Mouse (Mus musculus) myocyte (in vitro differentiated cells): ENCODE results near the gene Cramp1l. TPM values are rescaled to one million over a fixed set of nuclear protein-coding genes. Genes with fewer than 3 reads are reported as not detected.

Experiments used
- H3K27me3 ChIP-seq: one replicate; pipeline ENCODE4 v1.6.1; 2011; ENCODE audit not compliant: control insufficient read depth, insufficient read depth, insufficient read length
- H3K36me3 ChIP-seq: one replicate; pipeline ENCODE4 v1.6.1; 2011; ENCODE audit not compliant: control insufficient read depth, insufficient read depth
- H3K4me2 ChIP-seq: one replicate; pipeline ENCODE4 v1.6.1; 2011; ENCODE audit warnings: low read depth, control low read depth
- H3K4me3 ChIP-seq: one replicate; pipeline ENCODE4 v1.5.1; 2011; ENCODE audit warnings: mild to moderate bottlenecking, control low read depth, moderate library complexity
- H3K79me2 ChIP-seq: one replicate; pipeline ENCODE4 v1.6.1; 2011; ENCODE audit not compliant: control insufficient read depth, insufficient read depth
- H3ac ChIP-seq: one replicate; pipeline ENCODE4 v1.6.1; 2011; ENCODE audit not compliant: control insufficient read depth, insufficient read length
- CEBPB ChIP-seq: IDR thresholded peaks from 2 replicates; pipeline ENCODE4 v1.6.1; 2011; ENCODE audit warnings: mild to moderate bottlenecking, moderate library complexity; ENCODE audit not compliant: poor library complexity, insufficient read depth, severe bottlenecking
- E2F4 ChIP-seq: IDR thresholded peaks from one replicate; pipeline ENCODE4 v1.6.1; 2011; ENCODE audit warnings: mild to moderate bottlenecking, control low read depth, moderate library complexity; ENCODE audit not compliant: insufficient read depth
- MAX ChIP-seq: IDR thresholded peaks from one replicate; pipeline ENCODE4 v1.6.1; 2011; ENCODE audit warnings: low read depth, mild to moderate bottlenecking, control low read depth
- MYOD1 ChIP-seq, 3 experiments: IDR thresholded peaks; one replicate each; pipeline ENCODE4 v1.6.1; 2011; ENCODE audit warnings: control low read depth in 2 of 3, low read depth in 2 of 3, mild to moderate bottlenecking in 2 of 3, moderate library complexity in 1 of 3; ENCODE audit not compliant: insufficient read length in 2 of 3, control insufficient read depth in 1 of 3
- MYOG ChIP-seq, 3 experiments: IDR thresholded peaks; one replicate each; pipeline ENCODE4 v1.6.1; 2011; ENCODE audit warnings: control low read depth in 2 of 3, low read depth in 2 of 3, mild to moderate bottlenecking in 2 of 3; ENCODE audit not compliant: insufficient read length in 2 of 3, control insufficient read depth in 1 of 3, insufficient read depth in 1 of 3
- POLR2A ChIP-seq: IDR thresholded peaks from one replicate; pipeline ENCODE4 v1.6.1; 2011; ENCODE audit warnings: low read depth, mild to moderate bottlenecking, control low read depth, moderate library complexity; ENCODE audit not compliant: insufficient read length
- POLR2AphosphoS2 ChIP-seq: IDR thresholded peaks from one replicate; pipeline ENCODE4 v1.6.1; 2011; ENCODE audit warnings: low read depth, control low read depth; ENCODE audit not compliant: insufficient read length
- REST ChIP-seq: IDR thresholded peaks from one replicate; pipeline ENCODE4 v1.6.1; 2011; ENCODE audit warnings: mild to moderate bottlenecking, control low read depth, moderate library complexity; ENCODE audit not compliant: insufficient read depth, insufficient read length
- SRF ChIP-seq: IDR thresholded peaks from one replicate; pipeline ENCODE4 v1.6.1; 2011; ENCODE audit warnings: low read depth; ENCODE audit not compliant: control insufficient read depth, insufficient read length
- TCF12 ChIP-seq: IDR thresholded peaks from one replicate; pipeline ENCODE4 v1.6.1; 2011; ENCODE audit warnings: mild to moderate bottlenecking, control low read depth; ENCODE audit not compliant: poor library complexity, insufficient read depth, severe bottlenecking
- TCF3 ChIP-seq: IDR thresholded peaks from one replicate; pipeline ENCODE4 v1.6.1; 2011; ENCODE audit warnings: low read depth, control low read depth; ENCODE audit not compliant: insufficient read length
- USF1 ChIP-seq: IDR thresholded peaks from one replicate; pipeline ENCODE4 v1.6.1; 2011; ENCODE audit warnings: low read depth, mild to moderate bottlenecking, control low read depth, moderate library complexity
- polyA plus RNA-seq: library from polyadenylated mRNA; unstranded; fragments of >200 nt; fragmentation: generic; extraction: Trizol; gene quantifications from one replicate; pipeline ENCODE4 v1.2.1, GENCODE M21; 2012; ENCODE audit warnings: missing spikeins

Gene Cramp1l
- polyA plus RNA-seq, 1 experiment = 3.5 TPM

- H3K79me2 ChIP-seq = no peaks in the 10 kb centered on the region
- H3K36me3 ChIP-seq = peaks cover 3% of the 10 kb centered on the region
- H3K4me3 ChIP-seq = no peak overlapping the region
- H3K4me2 ChIP-seq = no peak overlapping the region
- no peaks in the 10 kb centered on the region for H3K27me3 ChIP-seq
- no peak overlapping the region for H3ac ChIP-seq
- TF ChIP-seq POLR2A (no peak), USF1 (no peak), TCF12 (no peak), E2F4 (no peak), CEBPB (no peak), MYOD1 (IDR thresholded peaks at IDR 0.05; ENCODE audit: control insufficient read depth in 1 of 3, insufficient read length in 2 of 3, low read depth in 2 of 3) (no peak), MYOG (IDR thresholded peaks at IDR 0.05; ENCODE audit: control insufficient read depth in 1 of 3, insufficient read depth in 1 of 3, insufficient read length in 2 of 3, low read depth in 2 of 3) (no peak), POLR2AphosphoS2 (no peak), TCF3 (no peak), REST (no peak), MAX (no peak)
These were observed 20.6 kb upstream of the Cramp1l start for GRCm38 (mm10) chr17:25036183-25036582.

GRCm38 (mm10) chr17:25016292-25017132 lies 924 bp upstream of the Cramp1l start:
- Histone ChIP-seq H3K36me3 (no peaks in the 10 kb centered on the region), H3K79me2 (peaks cover 37% of the 10 kb centered on the region), H3K27me3 (no peaks in the 10 kb centered on the region), H3K4me3 (peak overlapping the region; percentile 82), H3ac (peak overlapping the region; percentile 67), H3K4me2 (peak overlapping the region; percentile 74)
- TF ChIP-seq POLR2A (peak; percentile 90), REST (no peak), E2F4 (no peak), USF1 (no peak), MYOG (IDR thresholded peaks at IDR 0.05; ENCODE audit: control insufficient read depth in 1 of 3, insufficient read depth in 1 of 3, insufficient read length in 2 of 3, low read depth in 2 of 3) (no peak), CEBPB (no peak), TCF3 (no peak), TCF12 (no peak), POLR2AphosphoS2 (peak; percentile 86), MYOD1 (IDR thresholded peaks at IDR 0.05; ENCODE audit: control insufficient read depth in 1 of 3, insufficient read length in 2 of 3, low read depth in 2 of 3) (no peak), MAX (no peak)

- no peak for TF ChIP-seq MYOD1 (IDR thresholded peaks at IDR 0.05; ENCODE audit: control insufficient read depth in 1 of 3, insufficient read length in 2 of 3, low read depth in 2 of 3)
- no peak for TF ChIP-seq MAX
- TF ChIP-seq REST = no peak
- TF ChIP-seq POLR2A = no peak
- TF ChIP-seq E2F4 = no peak
- TF ChIP-seq POLR2AphosphoS2 = no peak
- TF ChIP-seq TCF3 = no peak
- TF ChIP-seq TCF12 = no peak
- no peak for TF ChIP-seq SRF
- no peak for TF ChIP-seq CEBPB
- TF ChIP-seq MYOG (IDR thresholded peaks at IDR 0.05; ENCODE audit: control insufficient read depth in 1 of 3, insufficient read depth in 1 of 3, insufficient read length in 2 of 3, low read depth in 2 of 3) = no peak
- no peak for TF ChIP-seq USF1
- Histone ChIP-seq H3K36me3 (no peaks in the 10 kb centered on the region), H3K4me2 (peak overlapping the region; percentile 93), H3K79me2 (peaks cover 52% of the 10 kb centered on the region), H3ac (peak overlapping the region; percentile 67), H3K27me3 (no peaks in the 10 kb centered on the region), H3K4me3 (peak overlapping the region; percentile 82)
These were observed 582 bp downstream of the Cramp1l start for GRCm38 (mm10) chr17:25014841-25015570.

GRCm38 (mm10) chr17:25013606-25014501 lies 1.7 kb downstream of the Cramp1l start:
- Histone ChIP-seq H3K4me2 (peak overlapping the region; percentile 93), H3K4me3 (peak overlapping the region; percentile 82), H3K36me3 (no peaks in the 10 kb centered on the region), H3K79me2 (peaks cover 64% of the 10 kb centered on the region), H3ac (peak overlapping the region; percentile 67), H3K27me3 (no peaks in the 10 kb centered on the region)
- TF ChIP-seq SRF (no peak), TCF12 (no peak), REST (no peak), POLR2A (no peak), MAX (no peak), POLR2AphosphoS2 (no peak), TCF3 (no peak)
